Mouse (Mus musculus) ZHBTc4 (cell line): ENCODE data around the gene Lrrc59.
A peak's percentile ranks its signal among the peaks of the same experiment; 100 is the strongest.
"Not testable (repeated sequence)": the region's sequence is repeated elsewhere in the genome, so short reads cannot be mapped to it uniquely, and the experiment has no call there.

Source experiments
- DNase-seq: peaks from one replicate; pipeline ENCODE4 v3.0.0-alpha.2; 2011; ENCODE audit warnings: low read depth, low spot score

Lrrc59 gene

GRCm38 (mm10) chr11:94630199-94631011 lies 838 bp downstream of the Lrrc59 start:
- peak; percentile 81 for DNase-seq

GRCm38 (mm10) chr11:94631969-94632368 lies 2.4 kb downstream of the Lrrc59 start:
- no peak for DNase-seq

DNA sequence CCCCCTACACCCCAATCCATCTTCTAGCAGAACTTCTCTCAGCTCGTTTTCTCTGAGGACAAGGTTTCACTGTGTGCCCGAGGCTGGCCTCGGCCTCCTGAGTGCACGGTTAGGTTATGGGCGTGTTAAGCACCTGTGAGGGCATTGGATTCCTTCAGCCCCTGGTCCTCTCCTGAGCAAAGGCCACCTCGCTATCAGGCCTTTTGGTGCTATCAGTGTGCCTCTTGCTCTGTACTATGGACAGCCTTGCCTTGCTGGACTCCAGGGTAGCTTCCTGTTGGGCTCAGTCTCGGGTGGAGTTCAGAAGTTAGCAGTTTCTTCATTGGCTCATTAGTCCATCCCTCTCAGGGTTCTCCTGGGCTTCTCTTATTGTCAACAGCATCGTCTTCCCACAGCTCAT lies 3.4 kb downstream of the Lrrc59 start:
- no peak for DNase-seq

DNA sequence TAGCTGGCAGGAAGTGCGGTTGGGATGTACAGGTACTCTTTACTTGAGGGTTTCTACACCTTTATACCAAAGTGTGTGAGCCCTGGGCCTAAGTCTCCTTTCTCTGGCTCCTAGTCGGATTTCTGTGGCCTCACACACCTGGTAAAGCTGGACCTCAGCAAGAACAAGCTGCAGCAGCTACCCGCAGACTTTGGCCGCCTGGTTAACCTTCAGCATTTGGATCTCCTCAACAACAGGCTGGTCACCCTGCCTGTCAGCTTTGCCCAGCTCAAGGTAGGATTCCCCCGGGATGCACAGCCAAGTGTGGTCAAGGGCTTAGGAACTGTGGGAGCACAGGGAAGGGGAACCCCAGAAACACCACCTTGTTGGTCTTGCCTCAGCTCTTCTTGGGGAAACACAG lies 4.9 kb downstream of the Lrrc59 start:
- no peak for DNase-seq

DNA sequence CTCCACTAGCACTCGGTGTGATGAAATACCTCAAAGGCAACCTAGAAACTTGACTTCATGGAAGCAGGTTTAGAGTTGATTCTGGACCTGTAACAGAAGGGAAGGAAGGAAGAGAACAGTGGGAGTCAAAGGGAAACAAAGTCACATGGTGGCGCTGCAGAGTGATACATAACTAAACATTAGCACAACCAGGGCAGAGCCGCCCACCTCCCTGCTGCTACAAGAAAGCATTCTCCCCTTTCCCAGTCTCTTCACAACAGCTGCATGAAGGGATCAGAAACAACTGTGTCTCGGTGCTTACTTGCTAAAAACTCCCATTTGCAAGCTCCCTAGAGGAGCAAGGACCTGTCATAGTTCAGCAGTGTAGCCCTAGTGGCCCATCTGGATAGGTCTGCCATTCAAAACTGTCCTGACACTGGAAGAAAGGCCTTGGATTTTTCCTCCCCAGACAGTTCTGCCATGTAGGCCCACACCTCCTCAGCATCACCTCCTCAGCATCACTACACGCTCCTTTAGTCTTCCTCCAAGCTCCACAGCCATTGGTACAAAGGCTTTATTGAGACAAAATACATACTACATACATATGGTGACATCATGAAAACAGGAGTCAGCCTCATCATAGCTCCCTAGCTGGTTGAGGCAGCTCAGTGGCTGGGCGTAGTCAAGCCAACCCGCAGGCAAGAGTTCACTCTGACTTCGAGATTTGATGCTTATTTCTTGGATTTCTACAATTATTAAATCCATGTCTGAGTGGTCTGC lies 15.1 kb downstream of the Lrrc59 start:
- no peak for DNase-seq

GRCm38 (mm10) chr11:94646457-94646856 lies 16.9 kb downstream of the Lrrc59 start:
- no peak for DNase-seq

DNA sequence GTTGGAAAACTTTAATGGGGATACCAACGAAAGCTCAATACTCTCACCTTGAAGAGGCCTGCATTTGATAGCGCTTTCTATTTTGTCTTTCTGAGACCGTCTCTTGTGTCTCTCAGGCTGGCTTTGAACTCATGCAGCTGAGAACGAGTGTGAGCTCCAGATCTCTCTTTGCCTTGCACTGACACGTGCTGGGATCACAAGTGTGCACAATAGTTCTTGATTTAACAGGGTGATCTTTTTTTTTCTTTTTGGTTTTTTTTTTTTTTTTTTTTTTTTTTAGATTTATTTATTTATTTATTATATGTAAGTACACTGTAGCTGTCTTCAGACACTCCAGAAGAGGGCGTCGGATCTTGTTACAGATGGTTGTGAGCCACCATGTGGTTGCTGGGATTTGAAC lies 21.7 kb downstream of the Lrrc59 start:
- not testable (repeated sequence) for DNase-seq

DNA sequence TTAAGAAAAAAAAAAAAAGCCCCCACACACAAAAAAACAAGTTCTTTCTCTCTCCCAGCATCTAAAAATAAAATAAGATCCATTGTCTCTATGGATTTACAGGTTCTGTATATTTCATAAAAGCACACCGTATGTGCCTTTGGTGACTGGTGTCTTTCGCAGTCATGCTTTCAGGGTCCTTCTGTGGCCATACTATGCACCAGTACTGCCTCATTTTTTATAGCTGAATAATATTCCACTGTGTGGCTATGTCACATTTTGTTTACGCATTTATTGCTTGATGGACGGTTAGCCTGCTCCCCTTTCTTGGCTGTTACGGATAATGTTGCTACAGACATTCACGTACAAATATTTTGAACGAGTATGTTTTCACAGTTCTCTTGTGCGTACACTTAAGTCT lies 23.4 kb downstream of the Lrrc59 start:
- DNase-seq = no peak

DNA sequence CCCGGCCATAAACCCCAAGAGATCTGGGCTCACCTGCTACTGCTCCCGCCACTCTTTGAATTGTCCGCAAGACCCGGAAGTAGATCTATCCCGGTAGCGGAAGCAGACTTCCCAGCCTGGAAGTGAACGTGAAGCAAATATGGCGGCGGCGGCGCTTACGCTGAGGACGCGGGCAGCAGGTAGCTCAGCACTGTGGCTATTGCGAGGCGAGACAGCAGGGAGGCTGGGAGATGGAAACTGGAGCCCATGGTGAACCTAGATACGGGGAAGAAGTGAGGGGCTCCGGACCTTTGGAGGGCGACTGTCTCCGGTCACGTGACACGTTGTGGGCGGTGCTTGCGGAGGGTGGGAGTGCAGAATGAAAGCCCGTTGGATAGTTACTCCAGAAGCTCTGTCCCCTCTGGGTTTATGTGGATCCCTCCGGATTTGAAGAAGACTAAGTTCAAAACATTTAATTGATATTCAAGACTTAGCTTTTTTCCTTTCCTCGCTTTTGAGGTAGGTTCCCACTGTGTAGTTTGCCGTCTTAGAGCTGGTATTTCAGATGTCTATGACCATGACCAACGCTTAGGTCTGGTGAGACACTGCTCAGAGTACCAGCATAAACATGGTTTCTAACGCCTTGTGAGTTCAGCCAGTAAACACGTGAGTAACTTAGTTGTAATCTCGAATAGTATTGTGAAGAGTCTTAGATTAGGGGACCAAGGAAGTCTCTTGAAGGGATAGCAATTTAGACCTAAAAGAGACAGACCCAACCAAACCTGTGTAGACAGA lies 24.3 kb downstream of the Lrrc59 start, which contains the start of the genes Mrpl27 and Eme1:
Gene Mrpl27, plus strand, starts transcription at position 105 of the 774 bp plus-strand sequence.
Gene Eme1, minus strand, starts transcription at position 302 of the 774 bp plus-strand sequence.
- DNase-seq = peak; percentile 88

DNA sequence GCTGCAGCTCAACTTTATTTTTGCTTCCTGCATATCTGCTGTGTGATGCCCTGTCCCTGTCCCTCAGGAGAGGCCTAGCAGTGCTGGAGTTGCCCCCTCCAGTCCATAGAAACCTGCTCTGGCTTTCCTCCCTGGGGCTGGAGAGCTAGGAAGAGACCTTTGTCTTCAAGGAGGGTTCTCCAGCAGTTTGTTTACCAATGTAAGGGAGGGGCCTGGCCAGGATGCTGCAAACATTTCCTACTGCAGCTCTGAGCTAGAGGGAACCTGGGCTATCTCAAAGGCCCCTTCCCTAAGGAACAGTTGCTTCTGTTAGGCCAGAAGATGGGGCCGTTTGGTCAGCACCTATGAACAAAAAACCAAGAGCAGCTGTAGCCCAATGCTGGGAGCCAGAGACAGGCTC lies 31.8 kb downstream of the Lrrc59 start:
- DNase-seq = no peak

- DNase-seq = no peak
Observed at GRCm38 (mm10) chr11:94665281-94665680, 35.7 kb downstream of the Lrrc59 start.

- no peak for DNase-seq
Observed at GRCm38 (mm10) chr11:94674984-94675383, 45.4 kb downstream of the Lrrc59 start.

DNA sequence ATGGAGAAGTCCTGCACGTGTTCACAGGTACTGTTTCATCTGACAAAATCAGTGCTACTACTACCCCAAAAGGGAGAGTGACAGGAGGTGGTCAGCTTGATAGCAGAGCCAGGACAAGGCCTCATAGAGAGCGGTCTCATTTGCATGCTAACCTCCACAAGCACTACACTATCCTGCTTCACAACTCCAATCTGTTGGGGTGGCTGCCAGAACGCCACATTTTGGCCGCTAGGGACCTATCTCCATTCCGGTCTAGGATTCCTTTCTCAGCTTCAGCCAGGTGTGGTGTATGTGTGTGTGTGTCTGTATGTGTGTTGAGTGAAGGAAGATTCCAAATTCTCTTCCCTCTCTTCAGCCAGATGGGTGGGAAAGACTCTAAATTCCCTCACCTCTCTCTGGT lies 45.9 kb downstream of the Lrrc59 start:
- peak; percentile 59 for DNase-seq

DNA sequence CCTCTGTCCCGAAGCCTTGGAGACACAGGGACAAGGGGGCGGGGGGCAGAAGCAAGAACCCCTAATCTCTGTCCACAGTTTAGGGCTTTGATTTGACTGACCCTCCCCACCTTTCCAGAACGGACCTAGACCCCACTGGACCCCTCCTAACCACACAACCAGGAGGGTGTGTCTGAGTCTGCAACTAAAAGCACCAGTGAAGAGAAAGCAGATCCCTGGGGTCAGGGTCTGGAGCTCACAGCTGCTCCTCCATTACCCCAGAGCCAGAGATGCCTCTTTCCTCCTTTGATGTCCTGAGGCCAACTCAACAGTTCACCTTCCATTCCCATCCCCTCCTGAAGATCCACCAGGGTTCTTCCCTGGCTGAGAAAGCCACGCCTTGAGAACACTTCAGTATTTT lies 46.7 kb downstream of the Lrrc59 start:
- DNase-seq = no peak

DNA sequence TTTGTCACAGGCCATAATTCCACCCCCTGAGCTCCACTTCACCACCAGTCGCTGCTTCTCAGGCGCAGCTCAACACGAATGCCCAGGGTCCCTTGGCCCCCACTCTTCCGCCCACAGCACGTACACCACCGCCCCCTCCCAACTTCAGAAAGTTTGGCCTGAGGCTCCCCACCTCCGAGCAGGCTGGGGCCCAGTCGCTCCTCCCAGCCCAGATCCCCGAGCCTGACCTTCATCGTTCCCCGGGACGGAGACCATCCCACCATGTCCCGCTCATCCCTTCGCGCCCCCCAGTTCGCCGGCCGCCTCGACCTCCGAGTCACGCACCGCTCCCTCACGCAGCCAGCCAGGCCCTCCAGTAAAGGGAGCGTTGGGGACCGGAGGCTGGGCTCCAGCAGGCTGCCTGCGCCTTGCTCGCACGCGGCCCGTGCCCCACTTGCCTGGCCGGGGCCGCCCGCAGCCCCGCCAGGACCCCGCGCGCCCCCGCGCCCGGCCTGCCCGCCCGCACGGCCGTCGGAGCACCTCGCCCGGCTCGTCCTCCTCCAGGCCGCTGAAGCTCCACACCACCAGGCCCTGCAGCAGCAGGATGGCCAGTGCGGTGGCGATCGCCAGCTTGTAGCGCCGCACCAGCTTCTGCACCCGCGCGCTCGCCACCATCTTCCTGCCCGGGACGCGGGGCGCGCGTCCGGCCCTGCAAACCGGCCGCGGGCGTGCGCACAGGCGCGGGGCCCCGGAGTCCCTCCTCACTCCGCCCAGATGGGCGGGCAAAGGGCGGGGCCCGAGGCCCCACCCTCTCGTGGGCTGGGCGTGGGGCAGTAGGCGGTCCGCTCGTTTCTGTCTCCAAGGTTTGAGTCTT lies 47.4 kb downstream of the Lrrc59 start, which contains the start of gene Xylt2:
Gene Xylt2, minus strand, starts transcription at position 762 of the 853 bp plus-strand sequence.
- peak; percentile 95 for DNase-seq

DNA sequence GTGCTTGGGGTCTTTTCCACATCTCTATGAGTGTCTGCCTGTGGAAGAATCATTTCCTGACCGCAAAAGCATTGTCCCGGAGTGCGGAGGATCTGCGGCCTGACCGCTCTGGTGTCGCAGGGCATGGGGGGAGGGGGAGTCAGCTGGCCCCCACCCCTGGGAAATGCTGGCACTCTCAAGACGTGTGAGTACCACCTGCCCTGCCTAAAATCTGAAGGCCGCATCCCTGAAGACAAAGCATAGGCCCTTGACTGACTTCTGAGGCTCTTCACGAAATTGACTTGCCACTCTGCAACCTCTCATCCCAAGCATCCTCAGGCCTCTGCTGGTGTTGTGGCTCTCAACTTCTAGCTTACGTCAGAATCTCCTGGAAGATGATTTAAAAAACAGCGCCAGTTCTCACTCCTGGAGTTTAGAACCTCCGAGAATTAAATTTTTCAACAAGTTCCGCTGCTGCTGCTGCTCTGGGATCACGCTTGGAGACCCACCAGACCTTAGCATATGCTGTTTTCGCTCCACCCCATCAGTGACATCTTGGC lies 48.1 kb downstream of the Lrrc59 start:
- no peak for DNase-seq

GRCm38 (mm10) chr11:94680639-94681038 lies 51.1 kb downstream of the Lrrc59 start:
- peak; percentile 85 for DNase-seq

DNA sequence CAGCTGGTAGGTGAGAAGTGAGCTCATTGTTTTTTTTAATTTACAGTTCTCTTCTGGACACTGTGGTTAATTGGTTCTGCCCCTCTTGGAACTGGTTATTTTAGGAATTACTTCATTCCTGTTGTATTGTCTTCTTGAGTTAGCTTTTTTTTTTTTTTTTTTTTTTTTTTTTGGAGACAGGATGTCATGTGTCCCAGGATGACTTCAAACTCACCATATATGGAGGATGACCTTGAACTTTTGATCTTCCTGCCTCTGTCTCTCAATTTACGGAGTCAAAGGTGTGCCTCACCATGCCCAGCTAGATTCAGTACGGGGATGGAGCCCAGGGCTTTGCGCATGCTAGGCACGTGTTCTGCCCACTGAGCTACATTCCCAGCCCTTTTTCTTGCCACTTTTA lies 52.1 kb downstream of the Lrrc59 start:
- no peak for DNase-seq

GRCm38 (mm10) chr11:94682427-94682826 lies 52.9 kb downstream of the Lrrc59 start:
- DNase-seq = no peak

DNA sequence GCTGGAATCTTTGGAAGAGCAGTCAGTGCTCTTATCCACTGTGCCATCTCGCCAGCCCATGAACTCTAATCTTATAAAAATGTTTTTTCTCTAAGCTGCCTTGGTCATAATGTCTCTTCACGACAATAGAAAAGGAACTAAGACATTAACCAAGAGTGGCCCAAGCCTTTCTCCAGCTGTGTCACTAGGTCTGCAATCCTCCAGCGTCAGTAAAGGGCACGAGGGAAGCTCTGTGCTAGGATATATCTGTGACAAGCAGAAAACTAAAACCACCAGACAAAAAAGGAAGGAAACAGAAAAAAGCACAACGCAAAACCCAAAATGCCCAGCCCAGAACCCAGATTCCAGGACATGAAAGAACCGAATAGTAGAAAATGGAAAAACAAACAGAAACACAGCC lies 57.6 kb downstream of the Lrrc59 start:
- DNase-seq = no peak

- not testable (repeated sequence) for DNase-seq
Observed at GRCm38 (mm10) chr11:94692502-94692901, 62.9 kb downstream of the Lrrc59 start.
